Mouse (Mus musculus) liver, embryonic 13.5 days (tissue): ENCODE data around the gene Polrmt. TPM values are rescaled to one million over a fixed set of nuclear protein-coding genes. Genes with fewer than 3 reads are reported as not detected.

ENCODE experiments used
- ATAC-seq: fragments of 200-750 bp; cut with Nextera tagmentation; 2 replicates; pipeline ENCODE4 v1.8.0; 2017; ENCODE audit warnings: low read depth, mild to moderate bottlenecking, moderate number of reproducible peaks, moderate library complexity
- DNase-seq: peaks from one replicate; pipeline ENCODE4 v3.0.0; 2022
- H3K27ac ChIP-seq: fragments of 300-500 bp; sonication (generic); 2 replicates; pipeline ENCODE4 v1.5.1; 2015; ENCODE audit warnings: moderate library complexity, mild to moderate bottlenecking, inconsistent platforms
- H3K27me3 ChIP-seq: fragments of 300-500 bp; sonication (generic); 2 replicates; pipeline ENCODE4 v1.6.1; 2015; ENCODE audit warnings: mild to moderate bottlenecking, inconsistent platforms
- H3K36me3 ChIP-seq: fragments of 300-500 bp; sonication (generic); 2 replicates; pipeline ENCODE4 v1.6.1; 2015; ENCODE audit warnings: mild to moderate bottlenecking, inconsistent platforms
- H3K4me1 ChIP-seq: fragments of 300-500 bp; sonication (generic); replicated peaks from 2 replicates; pipeline ENCODE4 v1.6.1; 2015; ENCODE audit warnings: inconsistent platforms
- H3K4me2 ChIP-seq: fragments of 300-500 bp; sonication (generic); 2 replicates; pipeline ENCODE4 v1.6.1; 2015; ENCODE audit warnings: inconsistent platforms, mild to moderate bottlenecking, moderate library complexity
- H3K4me3 ChIP-seq: fragments of 300-500 bp; sonication (generic); replicated peaks from 2 replicates; pipeline ENCODE4 v1.5.1; 2015; ENCODE audit warnings: mild to moderate bottlenecking, inconsistent platforms
- H3K9ac ChIP-seq: fragments of 300-500 bp; sonication (generic); 2 replicates; pipeline ENCODE4 v1.6.1; 2015; ENCODE audit warnings: mild to moderate bottlenecking, inconsistent platforms
- H3K9me3 ChIP-seq: fragments of 300-500 bp; sonication (generic); replicated peaks from 2 replicates; pipeline ENCODE4 v1.6.1; 2016; ENCODE audit warnings: inconsistent platforms
- WGBS: fragments of 180-500 bp; shearing (Covaris S2); methylation state at CpG from one replicate; pipeline ENCODE4 v1.1.7; 2015; ENCODE audit not compliant: insufficient replicate concordance; 5-methylcytosine and 5-hydroxymethylcytosine counted together
- polyA plus RNA-seq: library from polyadenylated mRNA; unstranded; fragments of >200 nt; fragmentation: Nextera tagmentation; extraction: Ambion mirVana; gene quantifications from 2 replicates; pipeline ENCODE4 v1.2.1, GENCODE M21; 2015

The Polrmt gene
- polyA plus RNA-seq, 1 experiment from 2014 or later, result 20.8 TPM

DNA sequence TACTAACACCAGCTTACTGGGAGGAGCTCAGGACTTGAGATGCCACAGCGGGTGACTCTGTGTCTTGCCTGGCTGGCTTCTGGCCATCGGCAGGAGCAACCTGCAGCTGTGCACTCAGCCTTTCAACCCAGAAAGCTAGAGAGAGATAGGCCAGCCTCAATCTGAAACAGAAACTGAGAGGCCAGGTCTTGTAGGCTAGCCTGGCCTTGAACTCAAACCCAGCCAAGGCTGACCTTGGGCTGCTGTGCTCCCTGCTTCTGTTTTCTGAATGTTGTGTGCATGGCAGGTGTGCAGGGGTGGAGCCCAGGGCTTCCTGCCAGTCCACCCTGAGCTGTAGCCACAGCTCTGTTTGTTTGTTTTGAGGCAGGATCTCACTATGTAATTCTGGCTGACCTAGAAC, 26.8 kb upstream of the Polrmt start:
- ATAC-seq, result no peak
- WGBS, result 81% methylated on average over 2 of the region's 2 CpGs

DNA sequence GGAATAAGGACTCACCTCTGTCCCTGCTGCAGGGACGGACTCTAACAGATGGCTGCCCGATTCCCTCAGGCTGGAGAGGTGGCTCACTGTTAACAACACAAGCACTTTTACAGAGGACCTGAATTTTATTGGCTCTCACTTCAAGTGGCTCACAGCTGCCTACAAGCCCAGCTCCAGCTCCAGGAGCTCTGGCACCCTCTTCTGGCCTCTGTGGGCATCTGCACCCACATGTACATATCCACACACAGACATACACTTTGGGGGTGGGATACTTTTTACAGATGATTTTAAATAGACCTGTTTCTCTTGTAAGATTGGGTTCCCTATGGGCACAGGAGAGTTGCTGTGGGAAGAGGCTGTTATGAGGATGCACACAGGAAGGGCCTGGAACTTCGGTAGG, 25.9 kb upstream of the Polrmt start:
- 78% methylated on average over 3 of the region's 3 CpGs for WGBS
- no peak overlapping the region for H3K4me3 ChIP-seq
- H3K36me3 ChIP-seq, result no peaks in the 10 kb centered on the region
- H3K4me1 ChIP-seq, result peaks cover 20% of the 10 kb centered on the region
- H3K9me3 ChIP-seq, result no peaks in the 10 kb centered on the region; the same call in 1 of the 2 replicates
- H3K27ac ChIP-seq, result no peak overlapping the region
- peaks cover 19% of the 10 kb centered on the region for H3K27me3 ChIP-seq
- DNase-seq, result no peak
- no peak overlapping the region for H3K4me2 ChIP-seq
- no peak for ATAC-seq
- no peak overlapping the region for H3K9ac ChIP-seq

More for the DNA sequence above, 26.8 kb upstream of the Polrmt start:
- H3K27me3 ChIP-seq, result peaks cover 28% of the 10 kb centered on the region
- no peaks in the 10 kb centered on the region for H3K36me3 ChIP-seq
- no peak overlapping the region for H3K4me3 ChIP-seq
- DNase-seq, result no peak
- no peaks in the 10 kb centered on the region; the same call in 1 of the 2 replicates for H3K9me3 ChIP-seq
- H3K4me2 ChIP-seq, result no peak overlapping the region
- H3K9ac ChIP-seq, result no peak overlapping the region
- H3K4me1 ChIP-seq, result peaks cover 14% of the 10 kb centered on the region
- H3K27ac ChIP-seq, result no peak overlapping the region

DNA sequence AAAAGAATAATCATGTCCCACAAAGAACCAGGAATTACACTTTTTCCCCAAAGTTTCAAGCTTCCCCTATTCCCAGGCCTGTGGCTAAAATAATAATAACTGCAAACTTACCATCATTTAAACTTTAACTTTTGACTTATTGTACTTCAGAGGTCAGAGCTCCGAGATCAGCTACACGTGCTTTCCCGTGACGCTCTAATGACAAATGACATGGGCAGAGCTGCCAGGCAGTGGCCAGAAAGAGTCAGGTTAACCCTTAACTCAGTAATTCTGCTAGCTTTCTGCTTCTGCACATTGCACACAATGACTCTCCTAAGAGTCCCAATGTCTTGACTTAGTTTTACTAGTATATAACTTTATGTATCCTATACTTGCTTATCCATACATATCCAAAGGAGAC, 22.9 kb upstream of the Polrmt start:
- no peak overlapping the region for H3K4me2 ChIP-seq

DNA sequence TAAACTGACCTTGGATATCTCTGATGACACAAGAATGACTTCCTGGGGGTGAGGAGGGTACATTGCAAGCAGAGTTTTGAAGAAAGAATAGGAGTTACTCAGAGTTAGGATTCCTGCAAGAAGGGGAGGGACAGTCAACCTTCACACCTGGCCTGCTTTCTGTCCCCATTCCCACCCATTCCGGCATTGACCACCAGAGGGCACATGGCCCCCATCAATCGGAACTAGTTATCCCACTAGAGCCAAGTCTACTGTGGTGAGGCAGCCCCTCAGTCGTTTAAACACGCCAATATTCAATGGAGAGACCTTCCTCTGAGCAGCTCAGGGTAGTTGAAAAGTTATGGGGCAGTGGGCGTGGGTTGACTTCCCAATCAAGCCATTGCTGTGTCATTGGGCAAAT, 22.0 kb upstream of the Polrmt start:
- Histone ChIP-seq H3K9ac (no peak overlapping the region), H3K4me1 (peaks cover 46% of the 10 kb centered on the region), H3K27me3 (0 out of 2 replicates have a peak, but pooled peaks cover 6% of the 10 kb centered on the region), H3K4me2 (no peak overlapping the region), H3K9me3 (no peaks in the 10 kb centered on the region), H3K4me3 (no peak overlapping the region), H3K36me3 (peaks cover 20% of the 10 kb centered on the region), H3K27ac (no peak overlapping the region)
- ATAC-seq (no peak), DNase-seq (peak; percentile 67)
- under 1% methylated on average over 5 of the region's 5 CpGs for whole genome bisulfite sequencing

More for the DNA sequence above, 22.9 kb upstream of the Polrmt start:
- Histone ChIP-seq H3K27me3 (0 out of 2 replicates have a peak, but pooled peaks cover 6% of the 10 kb centered on the region), H3K4me3 (no peak overlapping the region), H3K4me1 (peaks cover 37% of the 10 kb centered on the region), H3K9ac (no peak overlapping the region), H3K9me3 (no peaks in the 10 kb centered on the region), H3K36me3 (peaks cover 11% of the 10 kb centered on the region; the same call in 1 of the 2 replicates), H3K27ac (no peak overlapping the region)
- ATAC-seq (no peak), DNase-seq (no peak)
- 47% methylated on average over 4 of the region's 4 CpGs for WGBS

DNA sequence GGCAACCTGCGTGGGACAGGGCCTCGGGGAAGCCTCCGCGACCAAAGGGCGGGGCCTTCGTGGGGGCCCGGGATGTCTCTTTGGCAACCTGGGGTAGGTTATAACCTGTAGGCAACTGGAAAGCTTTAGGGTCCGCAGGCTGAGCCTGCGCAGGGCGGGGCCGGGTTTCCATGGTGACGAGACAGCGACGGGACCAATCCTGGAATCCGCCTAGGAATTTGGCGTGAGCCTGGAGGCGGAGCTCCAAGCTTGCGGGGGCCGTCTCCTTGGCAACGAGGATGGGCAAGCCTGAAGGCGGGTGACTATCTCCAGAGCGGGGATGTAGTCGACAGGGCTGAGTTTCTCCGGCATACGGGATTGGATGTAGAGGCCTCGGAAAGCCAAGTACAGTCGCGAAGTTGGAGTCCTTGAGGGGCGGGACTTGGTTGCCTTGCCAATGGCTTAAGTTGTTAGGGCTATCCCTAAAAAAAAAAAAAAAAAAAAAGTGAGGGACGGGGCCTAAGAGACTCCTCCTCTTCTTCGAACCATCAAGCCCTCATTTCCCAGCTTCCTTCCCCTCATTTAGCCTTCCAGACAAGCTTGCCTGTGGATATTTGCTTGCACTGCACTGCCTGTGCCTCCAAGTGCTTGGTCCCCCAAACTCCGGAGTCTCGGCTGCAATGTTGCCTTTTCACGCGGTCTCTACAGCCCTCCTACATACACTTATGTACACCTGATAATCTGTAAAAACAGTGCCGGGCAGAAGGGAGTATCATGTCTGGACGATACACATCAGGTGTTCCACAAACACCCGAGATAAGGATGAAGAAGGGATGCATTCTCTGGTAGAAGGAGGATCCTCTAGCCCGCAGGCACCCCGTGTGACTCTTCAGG, 21.2 kb upstream of the Polrmt start:
- Histone ChIP-seq H3K4me3 (peak overlapping the region; percentile 95), H3K27me3 (0 out of 2 replicates have a peak, but pooled peaks cover 6% of the 10 kb centered on the region), H3K36me3 (peaks cover 22% of the 10 kb centered on the region), H3K9me3 (no peaks in the 10 kb centered on the region), H3K9ac (peak overlapping the region; percentile 96), H3K4me1 (peaks cover 52% of the 10 kb centered on the region), H3K4me2 (peak overlapping the region; percentile 88), H3K27ac (peak overlapping the region; percentile 92)
- WGBS, result 10% methylated on average over 40 of the region's 40 CpGs
- DNase-seq, result peak; percentile 79
- peak; percentile 43 for ATAC-seq

DNA sequence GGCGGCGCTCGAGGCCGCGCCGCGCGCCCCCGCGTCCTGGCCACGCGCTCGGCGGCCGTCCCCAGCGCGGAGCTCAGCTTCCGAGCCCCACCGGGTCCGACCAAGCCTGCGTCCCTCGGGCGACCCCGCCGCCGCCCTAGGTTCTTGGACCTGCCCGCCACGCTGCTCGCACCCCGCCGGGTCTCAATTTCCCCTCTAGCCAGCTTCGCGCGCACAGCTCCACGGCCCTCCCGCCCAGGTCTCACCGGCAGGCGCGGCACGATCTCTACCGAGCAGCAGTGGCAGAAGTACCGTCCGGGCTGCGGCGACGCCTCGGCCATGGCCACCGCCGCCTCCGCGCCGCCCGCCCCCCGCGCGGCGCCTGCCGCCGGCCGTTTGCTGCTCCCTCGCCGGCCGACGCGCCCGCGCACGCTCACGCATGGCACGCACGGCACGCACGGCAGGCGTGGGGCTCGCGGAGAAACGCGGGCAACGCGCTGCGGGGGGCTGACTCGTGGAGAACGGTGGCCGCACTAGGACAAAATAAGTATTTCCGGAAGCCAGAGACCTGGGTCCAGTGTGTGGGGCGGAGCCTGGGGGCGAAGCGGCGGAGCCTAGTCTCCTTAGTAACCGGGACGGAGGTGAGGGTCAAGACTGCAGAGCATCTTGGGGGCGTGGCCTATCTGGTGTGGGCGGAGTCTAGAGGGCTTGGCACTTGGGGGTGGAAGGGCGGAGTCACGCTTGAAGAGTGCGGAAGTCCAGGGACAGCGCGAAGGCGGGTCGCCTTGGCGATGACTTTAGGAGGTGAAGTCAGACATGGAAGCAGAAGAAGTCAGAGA, 20.3 kb upstream of the Polrmt start, which contains the start of gene Rnf126:
Gene Rnf126, minus strand, starts transcription at position 445 of the 818 bp plus-strand sequence.
- H3K4me1 ChIP-seq, result peaks cover 52% of the 10 kb centered on the region
- WGBS, result under 1% methylated on average over 100 of the region's 101 CpGs
- peak within 1 kb of the TSS; percentile 95 for H3K4me3 ChIP-seq
- H3K9ac ChIP-seq, result peak within 1 kb of the TSS; percentile 96
- H3K36me3 ChIP-seq, result peaks cover 31% of the 10 kb centered on the region
- ATAC-seq, result peak; percentile 90
- H3K4me2 ChIP-seq, result peak within 1 kb of the TSS; percentile 88
- no peaks in the 10 kb centered on the region for H3K9me3 ChIP-seq
- H3K27me3 ChIP-seq, result 0 out of 2 replicates have a peak, but pooled peaks cover 6% of the 10 kb centered on the region
- peak; percentile 99 for DNase-seq
- peak within 1 kb of the TSS; percentile 92 for H3K27ac ChIP-seq

DNA sequence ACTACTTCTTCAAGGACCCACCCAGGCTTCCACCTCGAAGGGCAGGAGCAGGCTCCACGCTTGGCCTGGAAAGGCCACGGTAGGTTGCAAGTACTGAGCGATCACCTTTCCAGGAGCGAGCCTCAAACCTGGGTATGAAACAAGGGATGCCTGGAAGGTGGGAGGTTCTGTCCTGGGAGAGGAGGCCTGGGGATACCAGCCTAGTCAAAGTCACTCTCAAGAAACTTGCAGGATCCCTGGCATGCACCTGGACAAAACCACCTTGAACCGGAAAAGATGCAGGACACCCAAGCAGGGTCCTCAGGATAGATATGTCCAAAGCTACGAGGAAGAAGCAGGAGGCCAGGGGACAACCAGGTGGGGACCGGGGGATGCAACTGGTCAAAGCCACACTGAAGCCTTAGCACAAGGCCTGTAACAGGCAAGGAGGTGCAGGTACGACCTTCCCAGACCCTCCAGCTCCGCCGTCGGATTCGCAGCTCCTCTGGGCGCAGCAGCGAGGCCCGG, 19.7 kb upstream of the Polrmt start:
- Histone ChIP-seq H3K9ac (peak overlapping the region; percentile 96), H3K4me3 (peak overlapping the region; percentile 95), H3K36me3 (peaks cover 38% of the 10 kb centered on the region), H3K27ac (peak overlapping the region; percentile 92), H3K9me3 (no peaks in the 10 kb centered on the region), H3K27me3 (0 out of 2 replicates have a peak, but pooled peaks cover 6% of the 10 kb centered on the region), H3K4me1 (peaks cover 52% of the 10 kb centered on the region), H3K4me2 (peak overlapping the region; percentile 88)
- ATAC-seq, result no peak
- WGBS, result 3% methylated on average over 16 of the region's 16 CpGs
- DNase-seq, result no peak

DNA sequence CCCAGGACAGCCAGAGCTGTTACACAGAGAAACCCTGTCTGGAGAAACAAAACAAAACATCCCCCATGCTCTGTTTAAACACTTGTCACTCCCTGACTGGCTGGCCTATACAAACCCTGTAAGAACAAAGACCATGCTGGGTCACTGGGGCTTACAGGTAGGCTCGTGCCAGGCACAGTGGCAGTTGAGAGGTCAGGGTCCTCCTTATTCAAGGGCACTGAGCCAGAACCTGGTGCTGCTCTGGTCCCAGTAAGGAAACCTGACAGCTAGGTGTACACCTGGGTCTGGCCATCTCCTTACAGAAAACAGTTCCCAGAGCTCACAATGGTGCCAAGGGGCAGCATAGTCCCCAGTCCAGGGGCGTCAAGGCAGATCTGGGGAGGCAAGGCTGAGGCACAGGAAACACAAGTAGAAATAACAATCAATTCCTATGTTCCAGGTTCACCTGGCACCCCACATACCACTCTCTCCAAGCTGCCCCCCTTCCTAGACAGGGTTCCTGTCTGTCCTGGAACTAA, 18.9 kb upstream of the Polrmt start:
- Histone ChIP-seq H3K9me3 (no peaks in the 10 kb centered on the region), H3K27ac (peak overlapping the region; percentile 92), H3K4me3 (peak overlapping the region; percentile 95), H3K27me3 (0 out of 2 replicates have a peak, but pooled peaks cover under 1% of the 10 kb centered on the region), H3K9ac (peak overlapping the region; percentile 96), H3K4me2 (peak overlapping the region; percentile 88), H3K36me3 (peaks cover 45% of the 10 kb centered on the region), H3K4me1 (peaks cover 52% of the 10 kb centered on the region)
- ATAC-seq, result no peak
- no peak for DNase-seq
- WGBS, result 74% methylated on average over 2 of the region's 2 CpGs

DNA sequence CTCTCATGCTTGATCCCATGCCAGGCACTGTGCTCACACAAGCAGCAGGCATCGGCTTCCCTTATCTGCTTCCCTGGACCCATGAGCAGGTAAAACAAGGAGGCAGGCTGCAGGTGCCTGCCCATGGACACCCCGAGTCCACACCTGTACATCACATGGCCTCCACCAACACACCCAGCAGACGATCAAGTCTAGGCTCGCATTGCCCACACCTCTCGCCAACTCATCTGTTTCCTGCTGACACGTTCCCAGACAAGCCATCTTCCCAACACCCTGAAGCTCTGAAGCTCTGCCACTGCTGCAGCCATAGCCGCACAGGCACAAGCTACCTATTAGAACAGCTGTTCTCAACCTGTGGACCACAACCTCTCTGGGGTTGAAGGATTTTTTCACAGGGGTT, 17.9 kb upstream of the Polrmt start:
- no peak for DNase-seq

DNA sequence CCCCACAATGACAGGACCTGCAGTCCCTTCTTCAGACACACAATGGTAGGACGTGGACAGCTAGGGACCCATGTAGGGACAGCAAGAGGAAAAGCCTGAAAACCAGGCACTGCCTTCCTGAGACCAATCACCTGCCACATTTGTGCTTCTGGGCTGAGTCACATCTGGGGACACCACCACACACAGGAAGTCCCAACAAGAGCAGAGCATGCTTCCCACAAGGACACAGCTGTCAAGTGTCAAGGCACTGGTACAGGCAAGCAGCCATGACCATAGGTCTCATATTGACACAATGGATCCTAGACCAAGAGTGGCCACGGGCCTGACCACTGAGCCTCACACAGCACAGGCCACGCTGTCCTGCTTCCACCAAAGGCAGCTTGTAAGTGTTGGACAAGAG, 16.5 kb upstream of the Polrmt start:
- no peak overlapping the region for H3K27ac ChIP-seq
- H3K9ac ChIP-seq, result no peak overlapping the region
- no peaks in the 10 kb centered on the region for H3K27me3 ChIP-seq
- no peak overlapping the region for H3K4me3 ChIP-seq
- DNase-seq (no peak), ATAC-seq (no peak)
- 77% methylated on average over 3 of the region's 3 CpGs for WGBS
- H3K4me1 ChIP-seq, result peaks cover 44% of the 10 kb centered on the region
- H3K36me3 ChIP-seq, result peaks cover 67% of the 10 kb centered on the region
- no peak overlapping the region for H3K4me2 ChIP-seq
- no peaks in the 10 kb centered on the region for H3K9me3 ChIP-seq

More for the DNA sequence above, 17.9 kb upstream of the Polrmt start:
- H3K4me1 ChIP-seq, result peaks cover 52% of the 10 kb centered on the region
- 0 out of 2 replicates have a peak overlapping the region, but pooled peaks have one; percentile 1 for H3K9ac ChIP-seq
- H3K4me2 ChIP-seq, result 0 out of 2 replicates have a peak overlapping the region, but pooled peaks have one; percentile 88
- no peak for ATAC-seq
- no peaks in the 10 kb centered on the region for H3K27me3 ChIP-seq
- peaks cover 54% of the 10 kb centered on the region for H3K36me3 ChIP-seq
- no peak overlapping the region for H3K27ac ChIP-seq
- no peak overlapping the region for H3K4me3 ChIP-seq
- H3K9me3 ChIP-seq, result no peaks in the 10 kb centered on the region
- 67% methylated on average over 7 of the region's 7 CpGs for WGBS
